Mouse (Mus musculus): ENCODE results near the gene Tcf21.

DNA sequence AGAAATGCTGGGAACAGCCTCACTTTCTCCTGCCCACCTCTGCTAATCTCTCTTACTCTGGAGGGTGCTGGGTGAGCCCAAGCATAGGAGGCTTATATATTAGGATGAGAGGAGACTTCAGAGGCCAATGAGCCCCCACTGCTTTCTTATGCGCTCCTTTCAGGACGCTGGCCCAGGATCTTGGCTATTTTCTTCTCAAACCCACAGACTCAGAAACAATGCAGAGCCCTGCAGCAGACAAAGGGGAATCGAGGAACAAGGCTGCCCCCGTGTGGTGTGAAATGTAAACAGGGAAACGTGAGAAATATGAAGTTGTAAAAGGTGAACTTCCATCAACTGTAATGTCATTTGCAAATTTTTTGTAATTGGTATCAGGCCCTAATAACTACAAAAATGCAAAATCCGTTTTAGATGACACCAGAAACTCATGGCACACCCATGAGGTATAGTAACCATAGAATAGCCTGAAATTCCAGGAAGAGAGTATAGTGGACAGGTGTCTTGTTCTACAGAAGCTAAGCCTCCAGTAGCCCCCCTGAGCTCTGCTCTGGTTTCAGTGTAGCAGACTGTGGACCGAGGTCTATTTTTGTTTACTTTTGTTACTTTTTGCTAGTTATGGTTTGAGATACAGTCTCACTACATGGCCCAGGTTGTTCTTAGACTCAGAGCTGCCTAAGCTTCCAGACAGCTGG is 43.8 kb downstream of the Tcf21 start:
- TF ChIP-seq POLR2A (IDR thresholded peaks at IDR 0.05; ENCODE audit: borderline replicate concordance, extremely low read depth, low read depth, low read length): no peak
- TF ChIP-seq CTCF (IDR thresholded peaks at IDR 0.05; ENCODE audit: insufficient read depth, low read length): peak; percentile 54

Measured in lung, adult 2 months (tissue).